Mouse (Mus musculus) CD4-positive, CD25-positive, alpha-beta regulatory T cell, adult 4 months (primary cell): Measurements from ENCODE around the gene Ppara. TPM values are rescaled to one million over a fixed set of nuclear protein-coding genes. Genes with fewer than 3 reads are reported as not detected.

ENCODE experiments used
- ATAC-seq: one replicate; pipeline ENCODE4 v1.8.0; 2017
- polyA plus RNA-seq, 2 experiments: library from polyadenylated mRNA; unstranded; fragments of 100-300 nt; shearing (Covaris generic); gene quantifications; one replicate each; pipeline ENCODE4 v1.2.1; 2017

Ppara gene
- polyA plus RNA-seq, 2 experiments from 2014 or later: 0.20 TPM; not detected in 1

GRCm38 (mm10) chr15:85705013-85705528, 29.7 kb upstream of the Ppara start:
- ATAC-seq: no peak

DNA sequence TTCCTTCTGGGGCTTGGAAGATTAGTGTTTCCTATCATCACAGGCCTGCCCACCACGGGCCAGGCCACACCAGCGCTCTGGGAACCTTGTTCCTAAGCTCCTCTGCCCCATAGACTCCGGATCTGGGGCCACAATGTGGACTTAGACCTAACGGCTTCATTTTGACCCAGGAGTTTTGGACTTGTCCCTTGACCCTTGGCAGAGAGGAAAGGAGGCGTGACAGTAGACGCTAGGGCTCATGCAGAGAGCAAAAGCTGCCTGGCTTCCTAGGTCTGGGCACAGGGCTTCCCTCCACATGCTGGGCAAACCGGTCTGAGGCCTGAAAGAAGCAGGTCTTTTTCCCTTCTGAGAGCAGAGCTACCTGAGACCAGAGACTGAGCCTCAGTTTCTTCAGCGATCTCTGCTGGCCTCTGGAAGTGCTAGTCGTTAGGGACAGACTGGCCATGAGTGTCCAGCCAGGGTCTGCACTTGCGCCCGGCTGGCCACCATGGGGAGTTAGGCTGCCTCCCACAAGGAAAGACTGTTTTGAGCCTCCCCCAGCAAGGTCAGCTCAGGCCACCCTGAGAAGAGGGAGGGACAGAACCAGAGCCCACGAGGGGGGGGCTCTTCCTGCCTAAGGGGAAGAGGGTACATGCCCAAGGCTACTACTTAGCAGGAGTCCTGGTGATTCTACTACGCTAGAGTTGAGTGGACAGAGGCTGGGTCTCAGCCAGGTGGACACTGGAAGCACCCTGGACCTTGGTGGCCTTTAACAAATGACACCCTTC, 29.0 kb upstream of the Ppara start:
- ATAC-seq: no peak

DNA sequence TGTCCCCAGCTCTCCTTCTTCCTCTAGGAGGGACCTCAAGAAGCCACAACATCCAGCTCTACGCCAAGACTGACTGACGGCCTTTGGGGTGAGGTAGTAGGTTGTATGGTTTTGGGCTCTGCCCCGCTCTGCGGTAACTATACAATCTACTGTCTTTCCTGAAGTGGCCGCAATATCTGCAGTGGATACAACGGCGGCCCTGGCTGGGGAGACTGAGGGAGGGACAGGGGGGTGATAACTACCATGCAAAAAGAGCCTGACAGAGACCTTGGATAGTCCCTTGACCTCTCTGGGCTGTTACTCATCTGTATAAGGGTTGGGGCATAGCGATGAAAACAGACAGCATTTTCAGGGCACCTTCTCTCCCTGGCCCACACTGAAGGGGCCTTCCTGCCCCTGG, 28.3 kb upstream of the Ppara start:
- no peak for ATAC-seq

DNA sequence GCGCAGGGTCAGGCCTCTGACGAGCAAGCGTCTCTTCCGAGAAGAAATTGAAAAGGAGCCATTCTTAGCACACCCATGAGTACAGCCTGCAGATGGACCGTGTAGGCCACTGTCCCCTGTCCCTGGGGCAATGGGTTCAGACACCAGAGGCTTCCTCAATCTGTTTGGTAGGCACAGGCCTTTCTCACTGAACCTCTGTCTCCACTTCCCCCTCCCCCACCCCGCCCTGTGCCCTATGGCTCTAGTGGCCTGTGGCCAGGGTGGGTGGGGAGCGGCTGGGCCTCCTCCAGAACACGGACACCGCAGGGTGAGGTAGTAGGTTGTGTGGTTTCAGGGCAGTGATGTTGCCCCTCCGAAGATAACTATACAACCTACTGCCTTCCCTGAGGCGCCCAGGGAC, 27.8 kb upstream of the Ppara start:
- no peak for ATAC-seq

DNA sequence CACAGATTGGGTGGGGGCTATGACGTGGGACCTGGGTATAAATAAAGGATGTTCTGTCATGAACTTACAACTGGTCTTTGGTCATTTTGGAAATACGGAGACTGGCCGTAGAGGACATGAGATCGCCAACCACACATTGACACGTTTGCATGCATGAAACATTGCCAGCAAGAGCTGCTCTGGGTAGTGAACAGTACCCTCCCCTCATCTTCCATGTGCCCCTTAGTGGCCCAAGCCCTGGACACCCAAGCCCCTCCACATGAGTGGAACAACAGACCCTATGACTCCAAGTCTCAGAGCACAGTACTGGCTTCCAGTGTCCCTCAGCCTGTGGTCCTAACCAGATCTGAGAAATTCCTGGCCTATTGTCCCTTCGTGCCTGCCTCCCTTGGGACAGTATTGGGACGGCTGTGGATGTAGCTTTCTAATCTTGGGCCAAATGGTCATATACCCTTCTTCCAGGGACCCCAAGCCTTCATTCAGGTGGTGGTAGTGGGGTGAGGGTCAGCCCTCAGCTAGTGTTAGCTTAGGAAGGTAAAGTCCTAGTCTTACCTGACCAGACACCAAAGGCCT, 27.2 kb upstream of the Ppara start:
- ATAC-seq: no peak

GRCm38 (mm10) chr15:85708217-85708616, 26.6 kb upstream of the Ppara start:
- ATAC-seq: no peak

DNA sequence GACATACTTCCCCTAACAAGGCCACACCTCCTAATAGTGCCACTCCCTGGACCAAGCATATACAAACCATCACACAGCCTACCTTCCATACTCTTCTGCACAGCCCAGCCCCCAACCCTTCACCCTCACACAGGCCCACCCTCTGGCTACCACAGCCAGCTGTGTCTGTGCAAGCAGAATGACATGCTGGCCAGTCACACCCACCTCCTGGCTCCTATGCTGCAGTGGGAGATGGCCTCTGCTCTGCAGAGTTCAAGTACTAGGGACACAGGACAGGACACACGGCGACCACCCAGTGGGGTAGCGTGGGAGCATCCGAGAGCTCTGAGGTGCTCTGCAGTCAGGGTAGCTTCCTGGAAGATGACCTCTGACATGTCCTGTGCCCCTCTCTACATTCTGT, 25.9 kb upstream of the Ppara start:
- no peak for ATAC-seq

DNA sequence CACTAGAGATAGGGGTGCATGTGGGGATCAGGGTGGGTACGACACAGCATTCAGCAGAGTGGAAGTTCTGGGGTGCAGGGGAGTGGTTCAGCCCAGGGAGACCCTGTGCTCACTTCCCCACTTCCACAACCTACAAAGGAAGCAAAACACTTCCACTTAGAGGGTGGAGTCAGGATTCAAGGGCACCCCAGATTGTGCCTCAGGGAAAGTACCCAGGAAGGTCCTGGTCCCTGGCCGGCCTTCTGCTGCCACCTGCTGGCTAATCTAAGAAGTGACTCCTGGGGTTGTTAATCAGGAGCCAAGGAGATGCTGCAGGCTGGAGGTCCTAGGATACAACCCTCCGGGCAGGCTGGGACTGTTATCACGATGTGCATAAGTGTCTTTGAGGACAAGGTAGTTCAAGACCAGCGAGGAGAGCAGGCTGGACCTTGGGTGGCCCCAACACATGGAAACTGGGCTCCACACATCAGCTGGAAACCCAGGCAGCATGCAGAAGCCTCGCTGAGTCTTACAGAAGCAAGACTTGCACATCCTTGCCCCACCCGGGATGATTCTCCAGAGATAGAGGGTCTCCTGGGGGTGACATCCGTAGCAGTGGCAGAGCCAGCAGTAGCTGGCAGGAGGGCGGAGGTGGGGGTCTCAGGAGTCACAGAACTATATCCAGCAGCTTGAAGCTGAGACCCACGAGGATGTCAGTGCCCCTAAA, 25.4 kb upstream of the Ppara start:
- ATAC-seq: peak; percentile 79

- peak; percentile 75 for ATAC-seq
Observed at GRCm38 (mm10) chr15:85710179-85710578, 24.6 kb upstream of the Ppara start.

DNA sequence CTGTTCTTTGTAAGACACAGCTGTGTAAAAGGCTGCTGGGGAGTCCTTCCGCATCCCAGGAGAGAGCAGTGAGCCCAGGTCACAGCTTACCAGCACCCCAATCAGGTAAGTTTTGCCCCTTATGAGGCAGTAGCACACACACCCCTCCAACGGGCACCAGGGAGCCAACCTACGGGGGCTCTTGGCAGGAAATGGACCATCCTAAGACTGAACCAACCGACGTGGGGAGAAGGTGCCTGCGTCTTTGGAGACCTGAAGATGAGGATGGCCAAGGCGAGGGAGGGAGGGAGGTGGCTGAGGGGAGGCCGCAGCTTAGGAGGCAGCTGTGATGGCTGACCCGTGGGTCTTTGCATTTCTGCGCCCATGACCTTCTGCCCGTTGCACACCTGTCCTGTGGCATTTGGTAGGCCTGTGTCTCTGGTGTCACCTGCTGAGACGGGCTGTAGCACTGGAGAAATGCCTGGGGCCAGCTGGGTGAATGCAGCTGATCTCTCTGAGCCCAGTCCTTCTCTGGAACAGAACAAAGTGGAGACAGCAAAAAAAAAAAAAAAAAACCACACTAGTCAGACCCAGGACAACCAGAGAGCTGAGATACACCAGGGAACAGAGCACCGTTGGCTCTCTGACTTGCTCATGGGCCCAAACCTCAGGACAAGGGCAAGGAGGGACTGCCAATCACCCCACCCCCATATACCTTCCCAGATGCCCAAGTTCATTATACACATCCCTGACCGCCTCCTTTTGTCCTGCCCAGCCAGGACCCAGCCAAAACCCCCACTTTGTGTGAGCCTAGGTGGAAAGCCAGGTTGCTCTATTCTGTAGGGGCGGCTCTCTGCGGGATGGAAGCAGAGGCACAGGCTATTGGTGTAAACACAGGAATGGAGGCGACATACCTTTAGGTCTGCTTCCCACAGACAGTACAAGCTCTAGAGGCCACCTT, 23.9 kb upstream of the Ppara start:
- no peak for ATAC-seq

- no peak for ATAC-seq
Observed at GRCm38 (mm10) chr15:85712565-85713168, 22.1 kb upstream of the Ppara start.

GRCm38 (mm10) chr15:85713417-85713816, 21.4 kb upstream of the Ppara start:
- no peak for ATAC-seq

- ATAC-seq: no peak
Observed at GRCm38 (mm10) chr15:85715059-85715458, 19.7 kb upstream of the Ppara start.

- peak; percentile 86 for ATAC-seq
Observed at GRCm38 (mm10) chr15:85716045-85716444, 18.7 kb upstream of the Ppara start.

DNA sequence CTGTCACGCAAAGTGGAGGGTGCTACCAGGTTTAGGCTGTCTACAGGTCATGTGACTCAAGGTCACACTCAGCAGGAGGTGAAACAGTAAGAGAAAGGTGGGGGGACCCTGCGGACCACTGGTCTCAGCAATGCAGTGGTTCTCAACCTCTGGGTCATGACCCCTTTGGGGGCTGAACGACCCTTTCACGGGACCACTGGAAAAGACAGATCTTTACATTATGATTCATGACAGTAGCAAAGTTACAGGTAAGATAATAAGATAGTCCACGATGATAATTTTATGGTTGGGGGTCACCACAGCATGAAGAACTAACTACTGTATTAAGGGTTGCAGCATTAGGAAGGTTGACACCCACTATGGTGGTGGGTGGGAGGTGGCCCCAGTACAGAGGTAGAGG, 18.2 kb upstream of the Ppara start:
- no peak for ATAC-seq

GRCm38 (mm10) chr15:85717008-85717407, 17.8 kb upstream of the Ppara start:
- ATAC-seq: no peak

DNA sequence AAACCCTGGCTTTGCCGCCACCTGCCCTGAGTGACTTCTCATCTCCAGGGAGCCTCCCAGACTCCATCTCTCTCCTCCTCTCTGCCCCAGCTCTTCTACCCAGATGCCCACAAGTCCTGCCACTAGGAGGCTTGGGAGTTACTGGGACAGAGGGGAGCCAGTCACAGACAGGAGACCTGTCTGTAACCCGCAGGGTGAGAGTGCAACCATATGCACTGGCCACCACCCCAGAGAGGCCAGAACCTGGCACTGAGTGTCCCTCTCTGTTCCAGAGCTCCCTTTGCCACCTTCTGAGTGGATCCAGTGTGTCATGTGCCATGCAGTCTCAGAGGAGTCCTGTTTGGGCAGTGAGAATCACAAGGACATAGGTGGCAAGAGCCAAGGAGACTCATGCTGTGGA, 17.0 kb upstream of the Ppara start:
- no peak for ATAC-seq

DNA sequence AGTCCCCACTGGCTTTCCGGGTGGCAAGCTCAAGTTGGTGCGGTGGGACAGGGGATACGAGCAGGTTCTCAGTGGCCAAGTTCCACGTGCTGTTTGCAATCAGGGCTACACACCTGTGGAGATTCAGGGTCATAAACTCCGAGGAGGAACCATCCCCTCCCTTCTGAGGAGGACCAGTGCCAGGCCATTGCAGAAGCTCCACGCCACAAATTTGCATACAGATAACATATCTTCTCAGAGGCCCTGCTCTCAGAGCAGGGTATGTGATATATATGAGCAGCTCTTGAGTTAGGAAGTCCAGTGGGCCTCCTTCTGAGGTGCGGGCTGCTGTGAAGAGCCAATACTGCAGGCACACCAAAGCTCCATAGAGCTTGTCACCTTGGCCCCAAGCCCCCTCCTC, 15.8 kb upstream of the Ppara start:
- ATAC-seq: no peak

GRCm38 (mm10) chr15:85720366-85720841, 14.4 kb upstream of the Ppara start:
- ATAC-seq: no peak

DNA sequence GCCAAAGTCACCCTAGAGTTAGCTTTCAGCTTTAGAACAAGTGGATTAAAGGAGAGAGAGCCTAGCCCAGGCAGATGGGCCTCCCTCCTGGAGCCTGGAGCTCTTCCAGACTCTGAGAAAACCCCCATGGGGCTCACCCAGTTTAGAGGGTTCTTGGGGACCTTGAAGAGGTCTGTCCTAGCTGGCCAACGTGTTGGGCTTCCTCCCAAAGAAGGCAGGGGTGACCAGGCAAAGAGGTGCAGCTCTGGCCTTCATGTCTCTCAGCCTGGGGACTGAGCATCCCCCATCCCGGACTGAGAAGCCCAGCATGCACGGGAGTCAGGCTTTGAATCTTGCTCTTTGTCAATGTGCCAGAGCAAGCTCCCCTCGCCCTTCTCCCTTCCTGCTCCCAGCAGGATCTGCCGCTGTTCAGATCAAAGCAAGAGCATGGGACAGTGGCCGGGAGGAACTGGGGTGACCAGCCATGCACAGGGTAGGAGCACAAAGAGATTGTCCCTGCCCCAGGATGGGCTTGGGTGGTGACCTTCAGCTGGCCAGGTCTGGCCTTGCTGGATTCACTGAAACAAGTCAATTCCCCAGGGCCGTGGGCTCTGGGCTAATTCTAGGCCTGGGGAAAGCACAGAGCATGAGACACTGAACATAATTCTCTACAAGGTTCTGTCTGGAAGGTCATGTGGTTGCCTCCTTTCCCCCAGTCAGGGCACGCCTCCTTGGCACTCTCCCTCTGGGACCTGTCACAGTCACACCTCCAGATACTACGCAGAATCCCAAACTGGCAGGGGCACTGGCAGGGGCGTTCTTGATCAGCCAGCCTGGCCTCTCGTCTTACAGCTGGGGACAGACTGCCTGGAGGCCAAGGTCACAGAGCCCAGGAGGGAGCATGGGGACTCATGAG, 10.3 kb upstream of the Ppara start:
- ATAC-seq: no peak

- no peak for ATAC-seq
Observed at GRCm38 (mm10) chr15:85728224-85728623, 6.6 kb upstream of the Ppara start.
